Mouse (Mus musculus) hindbrain, embryonic 16.5 days (tissue): ENCODE results near the gene Csad. TPM values are rescaled to one million over a fixed set of nuclear protein-coding genes. Genes with fewer than 3 reads are reported as not detected.
A peak's percentile ranks its signal among the peaks of the same experiment; 100 is the strongest.
"Not testable (repeated sequence)": the region's sequence is repeated elsewhere in the genome, so short reads cannot be mapped to it uniquely, and the experiment has no call there.

Source experiments
- ATAC-seq: fragments of 200-750 bp; cut with Nextera tagmentation; 2 replicates; pipeline ENCODE4 v1.8.0; 2017; ENCODE audit warnings: moderate TSS enrichment, moderate library complexity
- H3K27ac ChIP-seq: fragments of 300-500 bp; sonication (generic); 2 replicates; pipeline ENCODE4 v1.5.1; 2014; ENCODE audit warnings: low read depth, mild to moderate bottlenecking, control low read depth, low read length, moderate library complexity
- H3K27me3 ChIP-seq: fragments of 300-500 bp; sonication (generic); replicated peaks from 2 replicates; pipeline ENCODE4 v1.6.1; 2014; ENCODE audit warnings: low read length; ENCODE audit not compliant: control insufficient read depth, insufficient read depth
- H3K36me3 ChIP-seq: fragments of 300-500 bp; sonication (generic); 2 replicates; pipeline ENCODE4 v1.6.1; 2014; ENCODE audit warnings: mild to moderate bottlenecking, low read length, moderate library complexity, mixed read lengths; ENCODE audit not compliant: control insufficient read depth, insufficient read depth
- H3K4me1 ChIP-seq: fragments of 300-500 bp; sonication (generic); 2 replicates; pipeline ENCODE4 v1.6.1; 2014; ENCODE audit warnings: low read depth, low read length; ENCODE audit not compliant: control insufficient read depth, insufficient read depth
- H3K4me2 ChIP-seq: fragments of 300-500 bp; sonication (generic); 2 replicates; pipeline ENCODE4 v1.6.1; 2014; ENCODE audit warnings: mild to moderate bottlenecking, low read length, control low read depth, moderate library complexity
- H3K4me3 ChIP-seq: fragments of 300-500 bp; sonication (generic); 2 replicates; pipeline ENCODE4 v1.5.1; 2014; ENCODE audit warnings: mild to moderate bottlenecking, low read length, control low read depth, moderate library complexity
- H3K9ac ChIP-seq: fragments of 300-500 bp; sonication (generic); 2 replicates; pipeline ENCODE4 v1.6.1; 2014; ENCODE audit warnings: low read depth, mild to moderate bottlenecking, control low read depth, low read length, moderate library complexity
- H3K9me3 ChIP-seq: fragments of 300-500 bp; sonication (generic); 2 replicates; pipeline ENCODE4 v1.6.1; 2014; ENCODE audit warnings: mild to moderate bottlenecking, low read length, moderate library complexity; ENCODE audit not compliant: control insufficient read depth
- WGBS: fragments of 180-500 bp; shearing (Covaris S2); extraction: QIAGEN DNeasy Blood & Tissue Kit; methylation state at CpG from one replicate; pipeline ENCODE4 v1.1.7; 2014; 5-methylcytosine and 5-hydroxymethylcytosine counted together
- polyA plus RNA-seq: library from polyadenylated mRNA; unstranded; fragments of >200 nt; fragmentation: Nextera tagmentation; extraction: Ambion mirVana; gene quantifications from 2 replicates; pipeline ENCODE4 v1.2.1, GENCODE M21; 2015

Csad gene
- polyA plus RNA-seq, 1 experiment from 2014 or later: 35.5 TPM

DNA sequence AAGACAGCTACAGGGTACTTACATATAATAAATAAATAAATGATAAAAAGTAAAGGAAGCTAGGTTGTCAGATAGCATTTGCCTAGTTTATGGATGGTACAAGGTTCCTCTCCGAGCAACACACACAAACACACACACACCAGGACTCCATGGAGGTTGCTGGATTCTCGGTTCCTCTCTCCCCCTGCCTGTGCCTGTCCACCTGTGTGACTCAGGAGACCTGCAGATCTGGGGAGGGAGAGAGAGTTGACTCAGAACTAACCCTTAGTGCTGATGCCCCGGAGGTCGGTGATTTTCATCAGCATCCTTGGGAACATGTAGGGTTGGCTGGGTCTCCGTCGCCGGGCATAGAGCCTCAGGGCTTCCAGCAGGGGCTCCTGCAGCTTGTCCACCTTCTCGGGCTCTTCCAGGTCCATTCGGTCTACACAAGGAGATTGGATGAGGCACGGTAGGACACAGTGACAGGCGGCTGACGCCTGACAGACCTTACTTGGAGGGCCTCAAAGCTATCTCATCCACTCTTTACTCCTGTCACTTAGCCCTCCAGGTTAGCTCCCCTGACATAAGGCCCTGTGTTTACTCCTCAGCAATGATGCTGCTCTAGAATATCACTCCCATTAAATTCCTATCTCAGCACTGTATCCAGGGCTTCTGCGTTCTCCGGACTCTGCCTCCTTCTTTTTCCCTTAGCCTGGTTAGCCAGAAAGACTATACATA, 34.2 kb upstream of the Csad start:
- H3K4me2 ChIP-seq: no peak overlapping the region
- peaks cover 6% of the 10 kb centered on the region for H3K4me1 ChIP-seq
- no peak for ATAC-seq
- H3K27me3 ChIP-seq: peaks cover 14% of the 10 kb centered on the region
- H3K9ac ChIP-seq: no peak overlapping the region
- no peak overlapping the region for H3K4me3 ChIP-seq
- H3K27ac ChIP-seq: no peak overlapping the region
- H3K36me3 ChIP-seq: 0 out of 2 replicates have a peak, but pooled peaks cover 4% of the 10 kb centered on the region
- 88% methylated on average over 14 of the region's 14 CpGs for WGBS
- H3K9me3 ChIP-seq: no peaks in the 10 kb centered on the region

- 35% methylated on average over 21 of the region's 21 CpGs for WGBS
Measured at GRCm38 (mm10) chr15:102235371-102236027, 31.0 kb upstream of the Csad start.

DNA sequence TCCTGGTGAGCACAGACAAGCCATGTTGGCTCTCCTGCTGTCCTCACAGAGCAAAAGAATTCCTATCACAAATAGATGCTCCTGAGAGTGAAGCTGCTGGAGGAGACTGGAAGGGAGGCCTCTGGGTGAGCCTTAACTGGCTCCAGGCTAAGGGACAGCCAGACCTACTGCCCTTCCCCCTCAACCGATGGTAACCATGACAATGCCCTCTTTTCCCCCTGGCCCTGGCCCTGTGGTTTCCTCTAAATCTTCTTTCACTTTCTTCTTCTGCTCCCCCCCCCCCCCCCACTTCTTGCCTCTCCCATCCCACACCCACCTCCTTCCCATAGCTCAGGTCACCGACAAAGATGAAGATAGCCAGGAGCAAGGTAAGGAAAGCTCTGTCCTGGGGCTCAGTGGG, 29.4 kb upstream of the Csad start:
- Histone ChIP-seq H3K4me1 (no peaks in the 10 kb centered on the region), H3K4me3 (no peak overlapping the region), H3K36me3 (0 out of 2 replicates have a peak, but pooled peaks cover 4% of the 10 kb centered on the region), H3K27me3 (no peaks in the 10 kb centered on the region), H3K9me3 (no peaks in the 10 kb centered on the region), H3K27ac (no peak overlapping the region), H3K9ac (no peak overlapping the region), H3K4me2 (no peak overlapping the region)
- ATAC-seq: no peak
- 29% methylated on average over 2 of the region's 2 CpGs for WGBS

More at GRCm38 (mm10) chr15:102235371-102236027, 31.0 kb upstream of the Csad start:
- no peaks in the 10 kb centered on the region for H3K27me3 ChIP-seq
- H3K4me1 ChIP-seq: no peaks in the 10 kb centered on the region
- no peak overlapping the region for H3K27ac ChIP-seq
- H3K36me3 ChIP-seq: 0 out of 2 replicates have a peak, but pooled peaks cover 4% of the 10 kb centered on the region
- no peak overlapping the region for H3K4me3 ChIP-seq
- H3K4me2 ChIP-seq: no peak overlapping the region
- ATAC-seq: no peak
- H3K9me3 ChIP-seq: no peaks in the 10 kb centered on the region
- H3K9ac ChIP-seq: no peak overlapping the region; the same call in 1 of the 2 replicates

DNA sequence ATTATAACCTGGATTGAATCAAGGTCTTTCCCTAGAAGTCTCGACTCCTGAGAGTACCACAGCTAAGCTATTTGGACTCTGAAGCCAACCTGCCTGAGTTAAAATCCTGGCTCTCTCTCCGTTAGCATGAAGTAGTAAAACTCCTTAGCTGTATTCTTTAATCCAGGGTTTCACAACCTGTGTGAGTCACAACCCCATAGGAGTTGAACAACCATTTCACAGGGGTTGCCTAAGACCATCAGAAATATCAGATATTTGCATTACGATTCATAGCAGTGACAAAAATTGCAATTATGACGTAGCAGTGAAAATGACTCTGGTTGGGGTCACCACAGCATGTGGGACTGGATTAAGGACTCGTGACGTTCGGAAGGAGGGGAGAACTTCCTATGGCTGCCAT, 28.2 kb upstream of the Csad start:
- no peak overlapping the region for H3K4me2 ChIP-seq
- no peaks in the 10 kb centered on the region for H3K27me3 ChIP-seq
- H3K27ac ChIP-seq: no peak overlapping the region
- no peak overlapping the region for H3K9ac ChIP-seq
- no peaks in the 10 kb centered on the region for H3K9me3 ChIP-seq
- 89% methylated on average over 7 of the region's 7 CpGs for WGBS
- ATAC-seq: no peak
- no peaks in the 10 kb centered on the region for H3K4me1 ChIP-seq
- no peak overlapping the region for H3K4me3 ChIP-seq
- no peaks in the 10 kb centered on the region for H3K36me3 ChIP-seq

DNA sequence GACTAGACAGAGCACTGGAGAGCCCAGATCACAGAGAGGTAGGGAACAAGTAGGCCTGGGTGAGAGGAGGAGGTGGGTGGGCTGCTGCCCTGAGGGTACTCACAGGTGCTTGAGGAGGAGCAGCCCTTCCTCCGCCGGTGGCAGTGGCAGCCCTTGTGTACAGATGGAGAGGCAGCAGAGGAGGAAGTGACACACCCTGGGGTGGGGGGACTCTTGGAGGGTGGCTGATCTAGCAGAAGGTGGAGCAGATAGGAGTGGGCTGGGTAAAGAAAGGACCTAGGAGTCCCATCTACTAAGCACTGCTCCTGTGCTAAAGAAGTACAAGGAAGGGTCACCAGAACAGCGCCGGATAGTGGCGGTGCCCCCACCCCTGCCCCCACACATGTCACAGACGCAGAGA, 27.2 kb upstream of the Csad start, which contains the start of gene Itgb7:
Gene Itgb7, minus strand, starts transcription at position 197 of the 400 bp plus-strand sequence.
- H3K9ac ChIP-seq: no peak within 1 kb of the TSS
- no peak within 1 kb of the TSS for H3K4me3 ChIP-seq
- no peaks in the 10 kb centered on the region for H3K36me3 ChIP-seq
- H3K27me3 ChIP-seq: no peaks in the 10 kb centered on the region
- WGBS: 59% methylated on average over 6 of the region's 6 CpGs
- no peak for ATAC-seq
- no peak within 1 kb of the TSS for H3K27ac ChIP-seq
- no peaks in the 10 kb centered on the region for H3K4me1 ChIP-seq
- no peak within 1 kb of the TSS for H3K4me2 ChIP-seq
- H3K9me3 ChIP-seq: no peaks in the 10 kb centered on the region

DNA sequence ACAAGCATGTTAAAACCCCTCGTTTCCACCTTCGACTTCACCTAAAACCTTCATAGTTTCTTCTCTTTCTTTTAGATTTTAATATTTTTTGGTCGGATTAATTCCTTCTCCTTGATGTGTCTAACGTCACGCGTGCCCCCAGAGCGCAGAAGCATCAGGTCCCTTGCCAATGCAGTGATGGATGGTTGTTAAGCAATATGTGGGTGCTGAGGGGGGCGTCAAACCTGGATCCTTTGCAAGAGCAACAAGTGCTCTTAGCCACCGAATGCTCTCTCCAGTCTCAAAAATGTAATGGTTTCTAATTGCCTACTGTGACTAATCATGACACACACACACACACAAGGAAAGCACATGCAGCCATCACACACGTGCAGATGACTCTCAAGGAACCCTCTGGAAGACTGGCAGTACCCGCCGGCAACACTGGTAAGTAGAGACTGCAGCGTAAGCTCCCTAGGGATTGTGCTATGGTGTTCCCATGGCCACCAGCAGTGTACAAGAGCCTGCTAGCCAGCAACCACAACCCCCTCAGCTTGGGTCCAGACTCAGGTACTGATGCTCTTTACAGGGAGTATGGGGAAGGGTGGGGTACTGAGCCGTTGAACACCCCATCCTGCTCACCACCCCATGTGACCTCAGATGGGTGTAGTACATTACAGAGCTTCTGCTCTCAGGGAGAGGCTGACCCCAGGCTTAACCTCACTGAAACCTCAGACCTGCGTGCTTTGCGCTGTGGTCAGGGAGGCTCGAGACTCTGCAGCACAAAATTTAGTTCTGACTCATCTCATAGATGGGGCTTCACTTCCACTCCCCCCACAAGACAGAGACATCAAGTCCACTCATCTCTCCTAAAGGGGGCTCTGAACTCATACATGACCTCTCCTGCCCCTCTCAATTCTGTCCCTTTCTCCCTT, 26.1 kb upstream of the Csad start:
- no peak overlapping the region for H3K4me3 ChIP-seq
- no peaks in the 10 kb centered on the region for H3K4me1 ChIP-seq
- no peak overlapping the region for H3K27ac ChIP-seq
- no peaks in the 10 kb centered on the region for H3K27me3 ChIP-seq
- no peak for ATAC-seq
- H3K4me2 ChIP-seq: no peak overlapping the region
- WGBS: 84% methylated on average over 17 of the region's 17 CpGs
- no peaks in the 10 kb centered on the region for H3K9me3 ChIP-seq
- H3K9ac ChIP-seq: no peak overlapping the region
- no peaks in the 10 kb centered on the region for H3K36me3 ChIP-seq

GRCm38 (mm10) chr15:102225619-102226018, 21.1 kb upstream of the Csad start:
- not testable (repeated sequence) for H3K9me3 ChIP-seq, H3K4me1 ChIP-seq, H3K27me3 ChIP-seq, H3K9ac ChIP-seq, H3K4me3 ChIP-seq, ATAC-seq, H3K36me3 ChIP-seq, H3K4me2 ChIP-seq, H3K27ac ChIP-seq
- WGBS: 71% methylated on average over 6 of the region's 6 CpGs

DNA sequence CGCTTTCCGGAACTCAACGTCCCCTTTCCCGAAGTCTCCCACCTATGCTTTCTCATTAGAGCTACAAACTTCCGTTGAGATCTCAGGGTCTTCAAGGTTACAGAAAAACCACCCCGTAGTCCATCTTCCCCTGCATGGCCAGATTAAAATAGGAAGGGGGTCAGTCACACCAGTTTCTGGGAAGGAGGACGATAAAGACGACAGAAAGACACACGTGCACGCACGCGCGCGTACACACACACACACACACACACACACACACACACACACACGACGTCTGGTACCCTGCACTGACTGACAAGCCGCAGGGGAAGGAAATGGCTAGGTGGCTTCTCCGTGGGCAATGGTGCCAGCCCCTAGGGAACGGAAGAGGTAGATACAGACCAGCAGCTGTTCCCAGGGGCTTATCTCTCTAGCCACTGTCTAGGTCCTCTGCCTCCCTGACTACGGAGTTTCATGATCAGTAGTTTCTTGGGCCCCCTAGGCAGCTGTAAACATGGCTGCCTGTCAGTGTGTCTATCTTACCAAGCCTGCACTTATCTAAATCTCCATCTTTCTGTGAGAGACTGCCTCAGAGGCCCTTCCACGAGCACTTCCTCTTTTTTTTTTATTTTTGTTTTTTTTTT, 20.6 kb upstream of the Csad start:
- H3K27ac ChIP-seq: no peak overlapping the region
- WGBS: 12% methylated on average over 21 of the region's 21 CpGs
- ATAC-seq: no peak
- peak overlapping the region; percentile 69; the same call in 1 of the 2 replicates for H3K9ac ChIP-seq
- H3K4me1 ChIP-seq: peaks cover 8% of the 10 kb centered on the region
- H3K4me3 ChIP-seq: peak overlapping the region; percentile 50
- no peaks in the 10 kb centered on the region for H3K9me3 ChIP-seq
- H3K4me2 ChIP-seq: peak overlapping the region; percentile 94
- peaks cover 9% of the 10 kb centered on the region for H3K27me3 ChIP-seq
- H3K36me3 ChIP-seq: no peaks in the 10 kb centered on the region
